Mouse (Mus musculus): Measurements from ENCODE around the gene Gm11733.
"Not testable (repeated sequence)": the region's sequence is repeated elsewhere in the genome, so short reads cannot be mapped to it uniquely, and the experiment has no call there.

The Gm11733 gene

GRCm38 (mm10) chr11:117484198-117484597 is at the start of gene Gm11733:
Gene Gm11733 (plus strand): TSS chr11:117484368.
- no peak for DNase-seq (ENCODE audit: low read depth, low spot score)

- DNase-seq (ENCODE audit: low read depth, low spot score) = peak; percentile 84
Measured at GRCm38 (mm10) chr11:117436401-117437109, 47.6 kb upstream of the Gm11733 start.

GRCm38 (mm10) chr11:117437110-117437490 is 47.1 kb upstream of the Gm11733 start:
- DNase-seq (ENCODE audit: low read depth, low spot score) = no peak

- no peak for DNase-seq (ENCODE audit: low read depth, low spot score)
Measured at GRCm38 (mm10) chr11:117438363-117438762, 45.8 kb upstream of the Gm11733 start.

GRCm38 (mm10) chr11:117440865-117441425 is 43.2 kb upstream of the Gm11733 start:
- DNase-seq (ENCODE audit: low read depth, low spot score) = no peak

- DNase-seq (ENCODE audit: low read depth, low spot score) = no peak
Measured at GRCm38 (mm10) chr11:117444090-117444489, 40.1 kb upstream of the Gm11733 start.

- DNase-seq (ENCODE audit: low read depth, low spot score) = no peak
Measured at GRCm38 (mm10) chr11:117445707-117446106, 38.5 kb upstream of the Gm11733 start.

- DNase-seq (ENCODE audit: low read depth, low spot score) = no peak
Measured at GRCm38 (mm10) chr11:117454086-117454485, 30.1 kb upstream of the Gm11733 start.

- no peak for DNase-seq (ENCODE audit: low read depth, low spot score)
Measured at GRCm38 (mm10) chr11:117459148-117459547, 25.0 kb upstream of the Gm11733 start.

GRCm38 (mm10) chr11:117462202-117462864 is 21.8 kb upstream of the Gm11733 start:
- DNase-seq (ENCODE audit: low read depth, low spot score) = peak; percentile 77

- not testable (repeated sequence) for DNase-seq (ENCODE audit: low read depth, low spot score)
Measured at GRCm38 (mm10) chr11:117463416-117463815, 20.8 kb upstream of the Gm11733 start.

- DNase-seq (ENCODE audit: low read depth, low spot score) = no peak
Measured at GRCm38 (mm10) chr11:117466292-117466691, 17.9 kb upstream of the Gm11733 start.

GRCm38 (mm10) chr11:117466911-117467310 is 17.3 kb upstream of the Gm11733 start:
- no peak for DNase-seq (ENCODE audit: low read depth, low spot score)

GRCm38 (mm10) chr11:117468585-117469363 is 15.4 kb upstream of the Gm11733 start:
- no peak for DNase-seq (ENCODE audit: low read depth, low spot score)

GRCm38 (mm10) chr11:117469724-117470123 is 14.4 kb upstream of the Gm11733 start:
- DNase-seq (ENCODE audit: low read depth, low spot score) = no peak

- DNase-seq (ENCODE audit: low read depth, low spot score) = no peak
Measured at GRCm38 (mm10) chr11:117470586-117471195, 13.5 kb upstream of the Gm11733 start.

- no peak for DNase-seq (ENCODE audit: low read depth, low spot score)
Measured at GRCm38 (mm10) chr11:117471625-117472283, 12.4 kb upstream of the Gm11733 start.

- DNase-seq (ENCODE audit: low read depth, low spot score) = no peak
Measured at GRCm38 (mm10) chr11:117472885-117473284, 11.3 kb upstream of the Gm11733 start.

GRCm38 (mm10) chr11:117475204-117475603 is 9.0 kb upstream of the Gm11733 start:
- no peak for DNase-seq (ENCODE audit: low read depth, low spot score)

- no peak for DNase-seq (ENCODE audit: low read depth, low spot score)
Measured at GRCm38 (mm10) chr11:117475669-117476068, 8.5 kb upstream of the Gm11733 start.

- no peak for DNase-seq (ENCODE audit: low read depth, low spot score)
Measured at GRCm38 (mm10) chr11:117476554-117477107, 7.5 kb upstream of the Gm11733 start.

Measured in mesoderm, embryonic 11.5 days (tissue).